Mouse (Mus musculus) heart, postnatal 0 days (tissue): Measurements from ENCODE around the gene Xylt1.

Source experiments
- CTCF ChIP-seq: IDR thresholded peaks from 2 replicates; pipeline ENCODE4 v1.5.1; 2016; ENCODE audit warnings: antibody characterized with exemption, control low read depth, low read depth
- EP300 ChIP-seq: IDR thresholded peaks from 2 replicates; pipeline ENCODE4 v1.6.1; 2016; ENCODE audit warnings: antibody characterized with exemption, low read depth

DNA sequence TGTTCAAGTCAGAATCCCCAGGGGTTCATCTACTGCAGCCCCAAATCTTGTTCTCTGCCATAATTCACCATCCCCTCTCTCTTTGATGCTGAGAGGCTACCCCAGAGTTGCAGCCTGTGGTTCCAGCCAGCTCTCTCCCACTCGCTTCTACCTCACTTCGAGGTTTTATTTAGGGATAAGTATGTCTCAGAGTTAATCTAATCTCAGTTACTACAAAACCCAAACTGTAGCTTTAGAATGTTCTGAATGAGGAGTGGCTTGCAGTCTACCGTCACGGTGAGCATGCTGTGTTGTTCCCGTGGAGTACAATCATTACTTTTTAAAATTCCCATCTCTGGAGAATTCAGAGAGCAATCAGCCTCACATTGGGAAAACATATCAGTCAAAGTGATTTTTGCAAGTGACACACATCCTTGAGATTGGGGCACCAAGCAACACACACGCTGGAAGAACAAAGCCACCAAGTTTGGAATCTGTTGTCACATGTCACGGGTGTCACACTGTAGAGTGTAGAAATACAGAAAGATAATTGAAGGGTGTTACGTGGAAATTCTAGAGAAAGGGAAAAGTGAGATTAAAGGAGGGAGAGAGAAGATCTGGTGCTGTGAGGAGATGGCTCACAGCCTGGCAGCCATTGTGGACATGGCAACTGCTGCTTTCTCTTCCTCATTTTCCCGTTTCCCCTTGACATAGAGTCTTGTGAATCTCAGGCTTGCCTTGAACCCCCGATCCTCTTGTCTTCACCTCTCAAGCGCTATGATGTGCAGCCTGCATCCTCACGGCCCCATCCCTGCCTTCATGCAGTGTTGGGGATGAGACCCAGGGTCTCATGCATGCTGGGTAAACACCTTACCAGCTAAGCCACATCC lies 149.2 kb downstream of the Xylt1 start:
- no peak for TF ChIP-seq CTCF
- TF ChIP-seq EP300: no peak
